Mouse (Mus musculus): ENCODE measurements around the gene Gal3st1. TPM values are rescaled to one million over a fixed set of nuclear protein-coding genes. Genes with fewer than 3 reads are reported as not detected.

The Gal3st1 gene
- polyA plus RNA-seq, 1 experiment from 2014 or later = 5.3 TPM

DNA sequence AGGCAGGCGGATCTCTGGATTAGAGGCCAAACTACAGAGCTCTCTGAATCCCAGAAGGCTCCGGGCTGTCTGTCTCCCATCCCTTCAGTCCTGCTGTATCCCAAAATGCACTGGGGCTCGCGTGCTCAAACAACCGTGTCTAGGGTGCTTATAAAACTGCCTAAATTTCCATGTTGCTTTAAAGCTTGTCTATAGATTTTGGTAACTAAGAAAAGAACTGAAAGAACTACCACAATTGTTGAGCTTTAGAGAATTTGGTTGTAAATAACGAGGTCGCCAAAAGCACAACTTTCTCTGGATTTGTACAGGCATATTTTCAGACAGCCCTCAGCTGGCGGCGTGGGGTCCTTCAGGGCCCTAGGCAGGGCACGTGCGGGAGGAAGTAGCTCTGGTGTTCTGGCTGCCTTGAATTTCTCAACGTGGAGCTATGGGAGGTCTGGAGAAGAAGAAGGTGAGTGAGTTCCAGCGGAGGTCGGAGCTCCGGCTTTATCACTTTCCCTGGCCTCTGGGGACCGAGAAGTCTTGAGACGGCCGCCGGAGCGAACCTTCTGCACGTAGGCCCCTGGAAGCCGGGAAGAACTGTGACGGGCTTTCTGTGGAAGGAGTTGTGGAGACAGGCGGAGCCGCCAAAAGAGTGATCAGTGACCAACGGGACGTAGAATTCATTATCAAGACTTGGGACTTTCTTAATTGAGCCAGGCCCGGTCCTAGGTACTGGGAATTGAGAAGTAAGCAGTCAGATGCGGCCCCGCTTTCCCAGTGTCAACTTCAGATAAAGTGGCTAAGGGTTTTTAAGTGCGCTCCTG is 19.6 kb upstream of the Gal3st1 start, which contains the start of gene Pes1:
Gene Pes1 (plus strand): TSS at position 366 of the 806 bp plus-strand sequence.
- ATAC-seq (replicated peaks; ENCODE audit: low FRiP score) = peak; percentile 92
- peaks cover 25% of the 10 kb centered on the region for H3K36me3 ChIP-seq
- H3K27ac ChIP-seq = peak within 1 kb of the TSS; percentile 78
- no peaks in the 10 kb centered on the region for H3K27me3 ChIP-seq
- under 1% methylated on average over 31 of the region's 31 CpGs for WGBS
- peaks cover 15% of the 10 kb centered on the region for H3K4me1 ChIP-seq
- H3K9ac ChIP-seq = peak within 1 kb of the TSS; percentile 78
- peak within 1 kb of the TSS; percentile 77 for H3K4me3 ChIP-seq (replicated peaks)
- peak within 1 kb of the TSS; percentile 69 for H3K4me2 ChIP-seq
- H3K9me3 ChIP-seq (replicated peaks) = no peaks in the 10 kb centered on the region

DNA sequence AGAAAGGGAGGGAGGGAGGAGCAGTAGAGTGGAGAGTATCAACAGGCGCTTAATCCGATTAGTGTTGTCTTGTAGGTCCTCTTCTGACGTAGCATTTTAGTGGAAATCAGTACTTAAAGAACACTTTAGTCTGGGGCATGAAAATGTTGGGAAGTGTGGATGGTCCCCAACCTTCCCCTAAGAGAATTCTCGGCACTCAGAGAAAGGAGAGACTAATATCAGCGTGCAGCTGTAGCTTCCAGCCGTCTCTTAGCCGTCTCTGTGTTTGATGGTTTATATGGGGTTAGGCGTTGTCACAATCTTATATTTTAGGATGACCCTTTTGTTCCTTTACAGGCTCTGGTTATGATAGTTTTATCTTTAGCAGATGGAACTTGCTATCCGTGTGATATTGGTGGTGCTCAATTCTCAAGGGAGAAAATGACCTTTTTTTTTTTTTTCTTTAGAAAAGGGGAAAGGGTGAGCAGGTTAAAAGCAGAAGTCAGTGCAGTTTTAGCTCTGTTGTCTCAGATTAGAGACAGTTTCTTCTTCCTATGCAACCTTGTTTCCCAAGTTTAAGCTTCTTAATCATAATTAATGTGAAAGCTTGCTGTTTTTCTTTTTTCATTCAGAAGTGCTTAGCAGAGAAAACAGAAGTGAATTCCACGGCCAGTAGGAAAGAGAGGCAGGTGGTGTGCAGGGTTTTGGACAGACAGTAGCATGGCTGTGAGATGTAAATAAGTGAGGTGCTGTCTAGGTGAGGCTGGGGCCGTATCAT is 18.8 kb upstream of the Gal3st1 start:
- no peaks in the 10 kb centered on the region for H3K9me3 ChIP-seq (replicated peaks)
- peak overlapping the region; percentile 78; the same call in 1 of the 2 replicates for H3K27ac ChIP-seq
- no peaks in the 10 kb centered on the region for H3K27me3 ChIP-seq
- H3K4me2 ChIP-seq = peak overlapping the region; percentile 69
- H3K36me3 ChIP-seq = peaks cover 33% of the 10 kb centered on the region
- peak overlapping the region; percentile 77 for H3K4me3 ChIP-seq (replicated peaks)
- no peak; the same call in none of the 2 replicates for ATAC-seq (replicated peaks; ENCODE audit: low FRiP score)
- 16% methylated on average over 11 of the region's 11 CpGs for WGBS
- H3K9ac ChIP-seq = peak overlapping the region; percentile 78
- H3K4me1 ChIP-seq = peaks cover 15% of the 10 kb centered on the region

DNA sequence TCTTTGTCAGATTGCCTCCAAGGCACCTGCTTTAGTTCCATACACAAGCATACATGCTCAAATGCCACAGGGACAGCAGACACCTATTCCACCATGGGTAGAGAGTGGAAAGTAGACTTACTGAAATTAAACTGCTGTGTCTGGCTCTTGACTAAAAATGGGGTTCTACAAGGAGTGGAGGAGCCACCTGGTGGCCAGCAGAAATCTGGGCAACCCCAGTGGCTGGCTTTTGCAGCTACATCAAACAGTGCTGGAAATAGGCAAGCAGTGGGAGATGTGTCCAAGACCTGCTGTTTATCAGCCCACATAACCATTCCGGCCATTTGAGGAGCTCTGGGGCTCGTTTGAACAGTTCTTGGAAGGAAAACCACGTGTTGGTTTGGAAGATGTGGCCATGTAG is 13.6 kb upstream of the Gal3st1 start:
- Histone ChIP-seq H3K27me3 (no peaks in the 10 kb centered on the region), H3K27ac (no peak overlapping the region), H3K4me1 (peaks cover 9% of the 10 kb centered on the region), H3K9ac (no peak overlapping the region), H3K9me3 (replicated peaks) (no peaks in the 10 kb centered on the region), H3K36me3 (peaks cover 86% of the 10 kb centered on the region), H3K4me2 (no peak overlapping the region), H3K4me3 (replicated peaks) (no peak overlapping the region)
- ATAC-seq (replicated peaks; ENCODE audit: low FRiP score) = no peak
- WGBS = 86% methylated on average over 3 of the region's 3 CpGs

DNA sequence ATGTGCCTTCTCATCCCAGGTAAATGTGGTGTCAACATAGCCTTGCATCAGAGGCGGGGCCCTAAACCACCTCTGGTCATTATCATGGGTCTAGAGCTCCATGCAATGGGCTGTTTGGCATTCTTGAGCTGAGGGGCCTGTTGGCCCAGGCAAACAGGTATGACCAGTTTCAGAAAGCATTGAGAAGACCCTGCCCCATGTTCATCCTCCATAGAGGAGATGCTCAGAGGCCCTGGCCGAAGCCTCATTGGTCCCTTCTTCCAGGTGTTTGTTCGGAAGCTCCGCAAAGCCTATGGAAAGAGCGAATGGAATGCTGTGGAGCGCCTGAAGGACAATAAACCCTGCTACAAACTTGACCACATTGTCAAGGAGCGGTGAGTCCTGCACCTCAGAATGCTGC is 13.1 kb upstream of the Gal3st1 start:
- Histone ChIP-seq H3K36me3 (peaks cover 91% of the 10 kb centered on the region), H3K27ac (no peak overlapping the region), H3K4me3 (replicated peaks) (no peak overlapping the region), H3K4me2 (no peak overlapping the region), H3K4me1 (peaks cover 4% of the 10 kb centered on the region; the same call in 1 of the 2 replicates), H3K9me3 (replicated peaks) (no peaks in the 10 kb centered on the region), H3K27me3 (no peaks in the 10 kb centered on the region), H3K9ac (no peak overlapping the region)
- ATAC-seq (replicated peaks; ENCODE audit: low FRiP score) = no peak
- WGBS = 94% methylated on average over 7 of the region's 7 CpGs

DNA sequence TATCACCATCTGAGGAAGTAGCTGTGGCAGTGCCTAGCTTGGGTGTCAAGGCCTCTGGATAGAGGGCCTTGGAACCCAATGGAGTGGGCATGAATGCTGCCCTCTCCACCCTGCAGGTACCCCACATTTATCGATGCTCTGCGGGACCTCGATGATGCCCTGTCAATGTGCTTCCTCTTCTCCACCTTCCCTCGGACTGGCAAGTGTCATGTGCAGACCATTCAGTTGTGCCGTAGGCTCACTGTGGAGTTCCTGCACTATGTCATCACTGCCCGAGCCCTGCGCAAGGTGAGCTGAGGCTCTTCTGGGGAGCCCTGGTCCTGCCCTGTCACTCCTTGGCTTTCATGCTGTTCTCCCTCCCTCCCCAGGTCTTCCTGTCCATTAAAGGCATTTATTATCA is 10.4 kb upstream of the Gal3st1 start:
- Histone ChIP-seq H3K4me1 (no peaks in the 10 kb centered on the region), H3K4me2 (no peak overlapping the region), H3K9me3 (replicated peaks) (no peaks in the 10 kb centered on the region), H3K27ac (no peak overlapping the region), H3K4me3 (replicated peaks) (no peak overlapping the region), H3K27me3 (no peaks in the 10 kb centered on the region), H3K36me3 (peaks cover 100% of the 10 kb centered on the region), H3K9ac (no peak overlapping the region)
- 88% methylated on average over 7 of the region's 7 CpGs for WGBS
- ATAC-seq (replicated peaks; ENCODE audit: low FRiP score) = no peak

DNA sequence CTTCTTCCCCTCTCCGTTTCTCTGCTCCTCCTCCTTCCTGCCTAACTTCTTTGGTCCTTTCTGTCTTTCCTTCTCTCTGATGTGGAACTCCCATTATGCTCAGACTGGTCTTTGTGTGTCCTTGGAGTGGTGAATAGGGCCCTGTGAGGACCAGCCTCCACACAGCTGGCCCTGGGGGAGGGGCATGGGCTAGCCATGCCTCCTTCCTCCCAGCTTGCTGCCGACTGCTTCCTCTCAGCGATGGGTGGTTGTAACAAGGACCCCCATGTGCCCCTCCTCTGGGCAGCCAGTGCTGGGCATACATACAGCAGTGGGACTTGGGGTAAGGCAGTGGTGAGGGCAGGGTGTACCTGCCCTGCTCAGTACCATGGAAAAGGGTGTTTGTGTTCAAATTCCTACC is 9.1 kb upstream of the Gal3st1 start:
- no peaks in the 10 kb centered on the region for H3K9me3 ChIP-seq (replicated peaks)
- no peak overlapping the region for H3K4me2 ChIP-seq
- H3K27ac ChIP-seq = no peak overlapping the region
- no peaks in the 10 kb centered on the region for H3K4me1 ChIP-seq
- H3K4me3 ChIP-seq (replicated peaks) = no peak overlapping the region
- WGBS = 76% methylated on average over 3 of the region's 3 CpGs
- H3K36me3 ChIP-seq = peaks cover 100% of the 10 kb centered on the region
- H3K27me3 ChIP-seq = no peaks in the 10 kb centered on the region
- H3K9ac ChIP-seq = no peak overlapping the region
- ATAC-seq (replicated peaks; ENCODE audit: low FRiP score) = no peak

DNA sequence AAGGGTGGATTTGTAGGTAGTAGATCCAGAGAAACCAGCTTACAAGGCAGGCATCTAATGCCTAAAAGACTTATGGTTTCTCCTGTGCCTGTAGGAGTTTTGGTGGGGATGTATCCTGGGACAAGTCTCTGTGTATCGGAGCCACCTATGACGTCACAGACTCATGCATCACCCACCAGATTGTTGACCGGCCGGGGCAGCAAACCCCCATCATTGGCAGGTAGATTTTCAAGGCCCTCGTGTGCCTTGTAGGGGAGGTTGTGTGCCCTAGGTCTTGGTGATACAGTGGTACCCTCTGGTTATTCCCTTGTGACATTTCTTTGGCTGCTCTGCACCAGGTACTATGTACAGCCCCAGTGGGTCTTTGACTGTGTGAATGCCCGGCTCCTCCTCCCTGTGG is 6.8 kb upstream of the Gal3st1 start, which contains the start of gene 4930556J24Rik:
Gene 4930556J24Rik (minus strand): TSS at position 101 of the 400 bp plus-strand sequence.
- WGBS = 97% methylated on average over 6 of the region's 6 CpGs
- H3K27me3 ChIP-seq = no peaks in the 10 kb centered on the region
- no peaks in the 10 kb centered on the region for H3K9me3 ChIP-seq (replicated peaks)
- peaks cover 97% of the 10 kb centered on the region for H3K36me3 ChIP-seq
- no peak within 1 kb of the TSS for H3K4me3 ChIP-seq (replicated peaks)
- no peak within 1 kb of the TSS for H3K9ac ChIP-seq
- peaks cover 4% of the 10 kb centered on the region for H3K4me1 ChIP-seq
- no peak within 1 kb of the TSS for H3K4me2 ChIP-seq
- ATAC-seq (replicated peaks; ENCODE audit: low FRiP score) = no peak
- no peak within 1 kb of the TSS for H3K27ac ChIP-seq

DNA sequence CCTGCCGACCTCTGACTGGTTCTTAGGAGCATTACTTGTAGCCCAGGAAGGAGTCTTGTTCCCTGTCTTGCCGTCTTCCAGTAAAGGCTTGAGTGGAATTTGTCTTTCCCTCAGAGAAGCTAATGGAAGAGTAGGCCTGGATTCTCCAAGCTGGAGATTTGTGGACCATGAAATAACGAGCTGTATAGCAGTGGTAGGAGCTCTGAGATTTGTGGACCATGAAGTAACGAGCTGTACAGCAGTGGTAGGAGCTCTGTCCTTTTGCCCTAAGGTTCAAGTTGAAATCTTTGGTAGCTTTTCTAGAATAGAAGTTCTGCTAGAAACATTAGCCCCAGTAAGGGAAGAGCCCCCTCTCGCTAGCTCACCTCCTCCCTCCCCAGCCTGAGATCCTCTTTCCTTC is 5.0 kb upstream of the Gal3st1 start:
- ATAC-seq (replicated peaks; ENCODE audit: low FRiP score) = no peak
- H3K27me3 ChIP-seq = peaks cover 9% of the 10 kb centered on the region; the same call in 1 of the 2 replicates
- no peak overlapping the region for H3K4me2 ChIP-seq
- peaks cover 80% of the 10 kb centered on the region for H3K36me3 ChIP-seq
- WGBS = 61% methylated on average over 5 of the region's 5 CpGs
- H3K9ac ChIP-seq = no peak overlapping the region
- no peaks in the 10 kb centered on the region for H3K9me3 ChIP-seq (replicated peaks)
- no peak overlapping the region for H3K27ac ChIP-seq
- H3K4me3 ChIP-seq (replicated peaks) = no peak overlapping the region
- H3K4me1 ChIP-seq = peaks cover 11% of the 10 kb centered on the region

DNA sequence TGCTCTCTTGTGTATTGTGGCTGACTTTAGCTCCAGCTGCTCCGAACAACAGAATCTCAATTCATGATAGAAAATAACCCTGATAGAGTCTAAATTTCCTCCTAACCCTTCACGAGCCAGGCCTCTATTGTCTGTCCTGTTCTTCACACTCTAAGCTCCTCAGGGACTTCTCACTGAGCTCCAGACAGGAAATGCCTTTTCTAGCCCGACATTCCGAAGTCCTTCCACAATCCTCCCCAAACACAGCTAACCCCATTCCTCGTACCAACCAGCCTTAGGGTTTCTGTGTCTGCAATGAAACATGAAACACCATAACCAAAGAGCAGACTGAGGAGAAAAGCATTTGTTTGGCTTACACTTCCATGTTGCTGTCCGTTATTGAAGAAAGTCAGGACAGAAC is 1.9 kb upstream of the Gal3st1 start:
- H3K4me2 ChIP-seq = no peak overlapping the region

DNA sequence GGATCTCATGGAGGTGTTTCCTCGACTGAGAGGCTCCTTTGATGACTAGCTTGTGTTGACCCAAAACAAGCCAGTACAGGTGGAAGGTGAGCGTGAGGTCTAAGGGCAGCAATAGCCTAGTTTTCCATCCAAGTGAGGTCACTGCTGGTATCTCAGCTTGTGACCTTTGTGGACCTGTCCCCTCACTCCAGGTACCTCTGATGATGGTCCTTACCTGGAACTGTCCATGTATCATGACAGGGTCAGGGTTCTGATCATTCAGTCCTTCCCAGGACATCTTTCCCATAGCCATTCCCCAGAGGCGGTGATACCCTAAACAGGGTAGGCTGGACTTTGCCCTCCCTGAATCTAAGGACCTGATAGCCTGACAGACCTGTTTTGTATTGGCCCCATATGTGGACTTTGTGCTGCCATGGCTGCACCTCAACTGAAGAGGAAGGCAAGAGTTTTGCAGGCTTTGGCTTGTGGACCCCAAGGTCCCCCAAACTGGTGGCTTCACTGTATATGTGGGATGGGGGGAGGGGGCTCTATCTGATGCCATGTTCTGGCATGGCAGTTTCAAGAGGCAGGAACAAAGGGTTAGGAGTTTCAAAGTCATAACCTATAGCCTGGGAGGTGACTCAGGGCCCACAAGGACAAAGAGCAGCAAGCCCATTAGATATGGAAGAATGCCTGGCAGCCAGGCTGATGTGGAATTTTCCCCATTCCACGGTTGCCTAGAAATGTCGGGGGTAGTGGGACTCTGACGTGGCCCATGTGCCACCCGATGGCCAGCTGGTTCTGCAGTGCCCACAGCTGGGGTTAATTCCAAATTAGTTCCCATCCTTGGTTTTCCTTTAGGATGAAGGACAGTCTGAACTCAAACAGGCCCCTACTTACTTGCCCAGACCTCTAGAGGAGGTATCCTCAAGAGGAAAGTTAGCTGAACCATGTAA is 894 bp upstream of the Gal3st1 start:
- Histone ChIP-seq H3K36me3 (peaks cover 38% of the 10 kb centered on the region), H3K4me1 (peaks cover 26% of the 10 kb centered on the region), H3K9ac (no peak overlapping the region), H3K4me3 (replicated peaks) (peak overlapping the region; percentile 52), H3K27me3 (peaks cover 15% of the 10 kb centered on the region), H3K27ac (peak overlapping the region; percentile 45; the same call in 1 of the 2 replicates), H3K9me3 (replicated peaks) (no peaks in the 10 kb centered on the region), H3K4me2 (peak overlapping the region; percentile 79)
- 61% methylated on average over 7 of the region's 7 CpGs for WGBS
- ATAC-seq (replicated peaks; ENCODE audit: low FRiP score) = no peak

More for the DNA sequence above, 1.9 kb upstream of the Gal3st1 start:
- H3K9ac ChIP-seq = no peak overlapping the region
- no peak overlapping the region for H3K4me3 ChIP-seq (replicated peaks)
- H3K27me3 ChIP-seq = peaks cover 15% of the 10 kb centered on the region
- WGBS = 55% methylated on average over 6 of the region's 6 CpGs
- H3K9me3 ChIP-seq (replicated peaks) = no peaks in the 10 kb centered on the region
- ATAC-seq (replicated peaks; ENCODE audit: low FRiP score) = no peak
- peak overlapping the region; percentile 46; the same call in 1 of the 2 replicates for H3K27ac ChIP-seq
- peaks cover 26% of the 10 kb centered on the region for H3K4me1 ChIP-seq
- peaks cover 48% of the 10 kb centered on the region for H3K36me3 ChIP-seq

All from kidney, embryonic 15.5 days (tissue).